Mouse (Mus musculus) mouse embryonic stem cell (cell line): ENCODE data around the gene Ctps.

ENCODE experiments used
- in situ Hi-C, 2 experiments: fragments of 300-500 bp; cut with MboI; formaldehyde crosslinking; loops; 1 replicate in 1 of 2; 3 replicates in 1 of 2; pipeline ENCODE4 v1.14.3; 2019 to 2020; ENCODE audit warnings: low sequenced_read_pairs in 2 of 2, low pct_unique_long_range_greater_than_20kb in 1 of 2, mixed read lengths in 1 of 2; ENCODE audit not compliant: unreplicated experiment in 1 of 2

The Ctps gene

DNA sequence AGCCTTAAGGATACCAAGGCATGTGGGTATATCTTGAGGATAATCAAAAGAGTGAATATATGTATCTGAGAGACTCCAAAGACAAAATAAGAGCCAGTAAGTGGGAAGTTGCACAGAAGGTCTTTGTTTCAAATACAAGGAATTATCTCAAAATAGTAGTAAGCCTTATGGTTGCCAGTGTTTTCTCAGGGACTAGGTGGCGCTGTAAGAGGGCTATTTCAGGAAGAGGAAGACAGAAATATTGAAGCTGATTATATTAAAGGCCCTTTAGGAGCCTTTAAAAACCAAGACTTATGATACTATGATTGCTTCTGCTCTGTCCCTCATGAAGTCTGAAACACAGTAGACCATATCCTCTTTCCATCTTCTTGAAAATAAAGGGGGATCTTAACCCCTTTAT is 63.1 kb downstream of the Ctps start:
- in situ Hi-C loops, result no loop called here
